8 mouse cellular contexts compared by ENCODE assay signal in genomic region chr11:67052321-67052952, GRCm38 (mm10). TPM values are rescaled to one million over a fixed set of nuclear protein-coding genes. Genes with fewer than 3 reads are reported as not detected.
A peak's percentile ranks its signal among the peaks of the same experiment; 100 is the strongest.
DNase-seq lines count a peak whose midpoint lies in the region; ATAC-seq lines count a peak whose summit lies in the region.

TSS of gene Adprm (minus strand) at chr11:67052594.
TSS of gene Sco1 (plus strand) at chr11:67052670.

- H3K4me2 ChIP-seq in heart, embryonic 14.5 days (ENCODE audit: low read length), result peak within 1 kb of the TSS; percentile 72
- H3K4me2 ChIP-seq in liver, embryonic 13.5 days, result peak within 1 kb of the TSS; percentile 83
- peak within 1 kb of the TSS; percentile 58 for H3K4me2 ChIP-seq in stomach, embryonic 16.5 days (ENCODE audit: low read depth, low read length)

- under 1% methylated on average over 50 of the region's 50 CpGs for WGBS in heart, embryonic 14.5 days
- WGBS in liver, embryonic 13.5 days (ENCODE audit: insufficient replicate concordance), result under 1% methylated on average over 49 of the region's 50 CpGs
- WGBS in stomach, embryonic 16.5 days, result under 1% methylated on average over 50 of the region's 50 CpGs

- H3K9me3 ChIP-seq in heart, embryonic 14.5 days (ENCODE audit: control insufficient read depth, low read length), result no peaks in the 10 kb centered on the region
- no peaks in the 10 kb centered on the region for H3K9me3 ChIP-seq in liver, embryonic 13.5 days (replicated peaks)
- no peaks in the 10 kb centered on the region for H3K9me3 ChIP-seq in stomach, embryonic 16.5 days (replicated peaks; ENCODE audit: control insufficient read depth, low read length)

- peak; percentile 95 for ATAC-seq in CD4-positive, CD25-positive, alpha-beta regulatory T cell, adult 4 months
- peak; percentile 88 for ATAC-seq in heart, embryonic 14.5 days (ENCODE audit: insufficient number of reproducible peaks, insufficient read depth, low FRiP score, low read depth)
- ATAC-seq in liver, embryonic 13.5 days (ENCODE audit: low read depth), result peak; percentile 96
- ATAC-seq in stomach, embryonic 16.5 days (ENCODE audit: insufficient read depth, low FRiP score), result peak; percentile 94

- peaks cover 0 to 7% of the 10 kb centered on the region in 2 experiments; a peak in 2 of 4 replicates for H3K4me1 ChIP-seq in heart, embryonic 14.5 days (ENCODE audit: control insufficient read depth in 2 of 2, insufficient read depth in 2 of 2, low read length in 2 of 2)
- peaks cover 24% of the 10 kb centered on the region for H3K4me1 ChIP-seq in liver, embryonic 13.5 days (replicated peaks)
- H3K4me1 ChIP-seq in stomach, embryonic 16.5 days (ENCODE audit: control insufficient read depth, insufficient read depth, low read length), result peaks cover 13% of the 10 kb centered on the region

- peak within 1 kb of the TSS; percentile 77 to 81 for H3K27ac ChIP-seq in heart, embryonic 14.5 days (replicated peaks in 1 of 2; ENCODE audit: control insufficient read depth in 1 of 2, insufficient read depth in 1 of 2, low read depth in 2 of 2, low read length in 2 of 2)
- H3K27ac ChIP-seq in liver, embryonic 13.5 days, result peak within 1 kb of the TSS; percentile 84
- H3K27ac ChIP-seq in stomach, embryonic 16.5 days (ENCODE audit: low read length), result peak within 1 kb of the TSS; percentile 86

- no peaks in the 10 kb centered on the region for H3K27me3 ChIP-seq in heart, embryonic 14.5 days (ENCODE audit: control insufficient read depth, insufficient read depth, low read length)
- H3K27me3 ChIP-seq in liver, embryonic 13.5 days, result no peaks in the 10 kb centered on the region
- H3K27me3 ChIP-seq in stomach, embryonic 16.5 days (ENCODE audit: control insufficient read depth, insufficient read depth, low read length), result no peaks in the 10 kb centered on the region

- H3K36me3 ChIP-seq in heart, embryonic 14.5 days (ENCODE audit: control insufficient read depth, insufficient read depth, low read length), result peaks cover 41% of the 10 kb centered on the region
- peaks cover 20% of the 10 kb centered on the region for H3K36me3 ChIP-seq in liver, embryonic 13.5 days
- no peaks in the 10 kb centered on the region; the same call in 1 of the 2 replicates for H3K36me3 ChIP-seq in stomach, embryonic 16.5 days (ENCODE audit: control insufficient read depth, insufficient read depth, low read length)

- peak within 1 kb of the TSS; percentile 92 for H3K9ac ChIP-seq in heart, embryonic 14.5 days (ENCODE audit: low read length)
- H3K9ac ChIP-seq in liver, embryonic 13.5 days, result peak within 1 kb of the TSS; percentile 84
- peak within 1 kb of the TSS; percentile 91 for H3K9ac ChIP-seq in stomach, embryonic 16.5 days (ENCODE audit: low read length)

- peak; percentile 77 for DNase-seq in c-Kit-negative CD71-positive TER-119-positive erythroid progenitor cells, embryonic 14.5 days (ENCODE audit: low read depth, low spot score)
- peak; percentile 81 for DNase-seq in fibroblast of lung, adult 2 months (ENCODE audit: low read depth)
- DNase-seq in kidney, postnatal 14 days, result peak; percentile 93
- peak; percentile 83 for DNase-seq in liver, embryonic 13.5 days
- DNase-seq in neural tube, embryonic 10.5 days (ENCODE audit: extremely low spot score, low spot score), result peak; percentile 85

- H3K4me3 ChIP-seq in heart, embryonic 14.5 days (ENCODE audit: control insufficient read depth in 1 of 2, insufficient read depth in 1 of 2, low read depth in 1 of 2, low read length in 2 of 2), result peak within 1 kb of the TSS; percentile 92 to 98
- peak within 1 kb of the TSS; percentile 88 for H3K4me3 ChIP-seq in liver, embryonic 13.5 days (replicated peaks)
- peak within 1 kb of the TSS; percentile 95 for H3K4me3 ChIP-seq in stomach, embryonic 16.5 days (replicated peaks; ENCODE audit: low read length)

RNA-seq across cellular contexts. Expression of gene Adprm, which starts in this region (rescaled TPM):
- 10 to 100 TPM; 58.5 to 63.8 TPM for polyA plus RNA-seq in CD4-positive, CD25-positive, alpha-beta regulatory T cell, adult 4 months (2017; shearing (Covaris generic))
- polyA plus RNA-seq in heart, embryonic 14.5 days (2014; fragmentation: Nextera tagmentation; extraction: Ambion mirVana), result 17.8 and 20.4 TPM in 2 replicates
- polyA plus RNA-seq in liver, embryonic 13.5 days (2015; fragmentation: Nextera tagmentation; extraction: Ambion mirVana), result 10.7 and 14.0 TPM in 2 replicates
- 26.6 and 27.1 TPM in 2 replicates for polyA plus RNA-seq in stomach, embryonic 16.5 days (2015; fragmentation: Nextera tagmentation; extraction: Ambion mirVana)

RNA-seq across cellular contexts. Expression of gene Sco1, which starts in this region (rescaled TPM):
- 1 to 10 TPM; 6.6 to 9.4 TPM for polyA plus RNA-seq in CD4-positive, CD25-positive, alpha-beta regulatory T cell, adult 4 months (2017; shearing (Covaris generic))
- 20.4 and 23.1 TPM in 2 replicates for polyA plus RNA-seq in heart, embryonic 14.5 days (2014; fragmentation: Nextera tagmentation; extraction: Ambion mirVana)
- 8.2 and 10.6 TPM in 2 replicates for polyA plus RNA-seq in liver, embryonic 13.5 days (2015; fragmentation: Nextera tagmentation; extraction: Ambion mirVana)
- polyA plus RNA-seq in stomach, embryonic 16.5 days (2015; fragmentation: Nextera tagmentation; extraction: Ambion mirVana), result 15.0 TPM in 2 replicates

Comparison
In these comparisons a context has a peak if more than half of its experiments do, and no peak if none do; other contexts are left out.
1. Peak in every context shown above with its lines: DNase-seq, ATAC-seq, H3K4me3 ChIP-seq and H3K27ac ChIP-seq.